Mouse (Mus musculus): ENCODE results near the gene Sipa1l1.

DNA sequence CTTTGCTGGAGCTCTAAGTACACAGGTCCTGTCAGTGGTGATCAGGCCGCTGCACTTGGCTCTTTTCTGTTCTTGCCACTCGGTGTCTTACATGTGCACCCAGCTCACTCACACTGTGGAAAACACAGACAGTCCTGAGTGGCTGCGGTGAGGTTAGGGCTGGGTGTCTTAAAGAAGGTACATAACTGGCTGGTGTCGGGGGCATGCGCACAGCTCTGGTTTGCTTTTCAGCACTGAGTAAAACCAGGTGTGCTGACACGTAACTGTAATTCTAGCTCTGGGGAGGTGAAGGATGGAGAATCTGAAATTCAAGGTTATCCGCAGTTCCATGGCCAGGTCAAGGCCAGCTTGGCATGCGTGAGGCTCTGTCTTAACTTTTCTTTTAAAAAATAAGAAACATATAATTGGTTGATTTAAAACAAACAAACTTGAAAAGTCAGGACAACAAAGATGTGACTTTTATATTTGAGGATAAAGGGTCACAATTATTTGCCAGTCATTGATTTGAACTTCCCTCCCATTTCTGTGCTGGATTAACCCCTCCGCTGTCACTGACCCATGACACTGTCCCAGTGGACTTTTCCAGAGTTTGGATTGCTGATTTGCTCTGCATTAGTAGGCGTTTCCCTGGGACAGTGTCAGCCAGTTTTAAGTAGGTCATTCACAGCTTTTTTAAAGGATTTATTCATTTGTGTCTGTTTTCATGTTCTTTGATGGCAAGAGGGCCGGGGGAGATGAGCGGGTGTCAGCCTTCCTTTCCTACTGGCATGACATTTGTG, 163.9 kb downstream of the Sipa1l1 start:
- TF ChIP-seq CTCF (IDR thresholded peaks at IDR 0.05; ENCODE audit: borderline replicate concordance, insufficient read depth, low read length): no peak
- no peak for TF ChIP-seq POLR2A (IDR thresholded peaks at IDR 0.05; ENCODE audit: low read depth, low read length)

Measured in embryonic fibroblast, embryonic 13.5 days (primary cell).